Mouse (Mus musculus): ENCODE measurements around the gene Rpl21. TPM values are rescaled to one million over a fixed set of nuclear protein-coding genes. Genes with fewer than 3 reads are reported as not detected.

Gene Rpl21
- polyA plus RNA-seq, 1 experiment, result not detected

GRCm38 (mm10) chr5:146839760-146840159 lies 7.1 kb downstream of the Rpl21 start:
- no peak for TF ChIP-seq CTCF (IDR thresholded peaks at IDR 0.05; ENCODE audit: insufficient read depth, low read depth, low read length)
- no peak for TF ChIP-seq POLR2A (IDR thresholded peaks at IDR 0.05; ENCODE audit: insufficient read depth, low read depth, low read length)
- no peak overlapping the region for H3K4me3 ChIP-seq (ENCODE audit: insufficient read depth, low read depth, low read length)
- H3K27ac ChIP-seq (ENCODE audit: insufficient read depth, low read depth, low read length), result no peak overlapping the region
- 70% methylated on average over 5 of the region's 5 CpGs for WGBS
- peaks cover 7% of the 10 kb centered on the region for H3K4me1 ChIP-seq (ENCODE audit: control insufficient read depth, insufficient read depth, low read length)

GRCm38 (mm10) chr5:146840422-146840821 lies 7.7 kb downstream of the Rpl21 start:
- Histone ChIP-seq H3K27ac (ENCODE audit: insufficient read depth, low read depth, low read length) (no peak overlapping the region), H3K4me3 (ENCODE audit: insufficient read depth, low read depth, low read length) (no peak overlapping the region), H3K4me1 (ENCODE audit: control insufficient read depth, insufficient read depth, low read length) (peaks cover 11% of the 10 kb centered on the region)
- WGBS, result 91% methylated on average over 4 of the region's 4 CpGs
- TF ChIP-seq POLR2A (IDR thresholded peaks at IDR 0.05; ENCODE audit: insufficient read depth, low read depth, low read length), result no peak
- no peak for TF ChIP-seq CTCF (IDR thresholded peaks at IDR 0.05; ENCODE audit: insufficient read depth, low read depth, low read length)

GRCm38 (mm10) chr5:146841301-146841700 lies 8.6 kb downstream of the Rpl21 start:
- 52% methylated on average over 5 of the region's 5 CpGs for WGBS
- TF ChIP-seq POLR2A (IDR thresholded peaks at IDR 0.05; ENCODE audit: insufficient read depth, low read depth, low read length) (no peak), CTCF (IDR thresholded peaks at IDR 0.05; ENCODE audit: insufficient read depth, low read depth, low read length) (no peak)
- Histone ChIP-seq H3K4me3 (ENCODE audit: insufficient read depth, low read depth, low read length) (no peak overlapping the region), H3K27ac (ENCODE audit: insufficient read depth, low read depth, low read length) (0 out of 2 replicates have a peak overlapping the region, but pooled peaks have one; percentile 20), H3K4me1 (ENCODE audit: control insufficient read depth, insufficient read depth, low read length) (peaks cover 19% of the 10 kb centered on the region)

- Histone ChIP-seq H3K27ac (ENCODE audit: insufficient read depth, low read depth, low read length) (no peak overlapping the region), H3K4me3 (ENCODE audit: insufficient read depth, low read depth, low read length) (no peak overlapping the region), H3K4me1 (ENCODE audit: control insufficient read depth, insufficient read depth, low read length) (peaks cover 22% of the 10 kb centered on the region)
- TF ChIP-seq POLR2A (IDR thresholded peaks at IDR 0.05; ENCODE audit: insufficient read depth, low read depth, low read length), result no peak
- no peak for TF ChIP-seq CTCF (IDR thresholded peaks at IDR 0.05; ENCODE audit: insufficient read depth, low read depth, low read length)
- 92% methylated on average over 4 of the region's 4 CpGs for WGBS
Observed at GRCm38 (mm10) chr5:146841996-146842395, 9.3 kb downstream of the Rpl21 start.

GRCm38 (mm10) chr5:146844301-146844941 lies 11.7 kb downstream of the Rpl21 start:
- WGBS, result 12% methylated on average over 6 of the region's 6 CpGs
- Histone ChIP-seq H3K27ac (ENCODE audit: insufficient read depth, low read depth, low read length) (peak overlapping the region; percentile 88), H3K4me3 (ENCODE audit: insufficient read depth, low read depth, low read length) (peak overlapping the region; percentile 88), H3K4me1 (ENCODE audit: control insufficient read depth, insufficient read depth, low read length) (peaks cover 24% of the 10 kb centered on the region)
- TF ChIP-seq CTCF (IDR thresholded peaks at IDR 0.05; ENCODE audit: insufficient read depth, low read depth, low read length), result no peak
- TF ChIP-seq POLR2A (IDR thresholded peaks at IDR 0.05; ENCODE audit: insufficient read depth, low read depth, low read length), result no peak

- Histone ChIP-seq H3K4me3 (ENCODE audit: insufficient read depth, low read depth, low read length) (peak within 1 kb of the TSS; percentile 88), H3K27ac (ENCODE audit: insufficient read depth, low read depth, low read length) (peak within 1 kb of the TSS; percentile 88), H3K4me1 (ENCODE audit: control insufficient read depth, insufficient read depth, low read length) (peaks cover 20% of the 10 kb centered on the region)
- under 1% methylated on average over 40 of the region's 40 CpGs for WGBS
- TF ChIP-seq CTCF (IDR thresholded peaks at IDR 0.05; ENCODE audit: insufficient read depth, low read depth, low read length), result no peak
- peak; percentile 70 for TF ChIP-seq POLR2A (IDR thresholded peaks at IDR 0.05; ENCODE audit: insufficient read depth, low read depth, low read length)
Observed at GRCm38 (mm10) chr5:146844945-146845365, 12.3 kb downstream of the Rpl21 start, which contains the start of gene Rasl11a. Rasl11a (plus strand) TSS chr5:146845071.

- 17% methylated on average over 2 of the region's 2 CpGs for WGBS
- Histone ChIP-seq H3K27ac (ENCODE audit: insufficient read depth, low read depth, low read length) (no peak overlapping the region), H3K4me1 (ENCODE audit: control insufficient read depth, insufficient read depth, low read length) (peaks cover 20% of the 10 kb centered on the region), H3K4me3 (ENCODE audit: insufficient read depth, low read depth, low read length) (peak overlapping the region; percentile 32; the same call in 1 of the 2 replicates)
- TF ChIP-seq POLR2A (IDR thresholded peaks at IDR 0.05; ENCODE audit: insufficient read depth, low read depth, low read length) (no peak), CTCF (IDR thresholded peaks at IDR 0.05; ENCODE audit: insufficient read depth, low read depth, low read length) (no peak)
Observed at GRCm38 (mm10) chr5:146846489-146846888, 13.8 kb downstream of the Rpl21 start.

- H3K4me1 ChIP-seq (ENCODE audit: control insufficient read depth, insufficient read depth, low read length), result peaks cover 20% of the 10 kb centered on the region
- 94% methylated on average over 4 of the region's 4 CpGs for WGBS
- TF ChIP-seq POLR2A (IDR thresholded peaks at IDR 0.05; ENCODE audit: insufficient read depth, low read depth, low read length), result no peak
- no peak for TF ChIP-seq CTCF (IDR thresholded peaks at IDR 0.05; ENCODE audit: insufficient read depth, low read depth, low read length)
- no peak overlapping the region for H3K27ac ChIP-seq (ENCODE audit: insufficient read depth, low read depth, low read length)
- H3K4me3 ChIP-seq (ENCODE audit: insufficient read depth, low read depth, low read length), result no peak overlapping the region
Observed at GRCm38 (mm10) chr5:146848936-146849582, 16.4 kb downstream of the Rpl21 start.

- Histone ChIP-seq H3K27ac (ENCODE audit: insufficient read depth, low read depth, low read length) (no peak overlapping the region), H3K4me3 (ENCODE audit: insufficient read depth, low read depth, low read length) (no peak overlapping the region), H3K4me1 (ENCODE audit: control insufficient read depth, insufficient read depth, low read length) (peaks cover 11% of the 10 kb centered on the region)
- TF ChIP-seq CTCF (IDR thresholded peaks at IDR 0.05; ENCODE audit: insufficient read depth, low read depth, low read length) (no peak), POLR2A (IDR thresholded peaks at IDR 0.05; ENCODE audit: insufficient read depth, low read depth, low read length) (no peak)
- WGBS, result 92% methylated on average over 3 of the region's 3 CpGs
Observed at GRCm38 (mm10) chr5:146856106-146856505, 23.4 kb downstream of the Rpl21 start.
